Mouse (Mus musculus) liver, adult (tissue): ENCODE results near the gene Rab31.

Experiments used
- GATA4 ChIP-seq: IDR thresholded peaks from 2 replicates; pipeline ENCODE4 v1.6.1; 2014; ENCODE audit warnings: mild to moderate bottlenecking, low read length; ENCODE audit not compliant: insufficient replicate concordance

The Rab31 gene

GRCm38 (mm10) chr17:65675985-65676384 is 96.6 kb downstream of the Rab31 start:
- no peak for TF ChIP-seq GATA4

- TF ChIP-seq GATA4: no peak
Measured at GRCm38 (mm10) chr17:65674710-65675171, 97.8 kb downstream of the Rab31 start.

GRCm38 (mm10) chr17:65672926-65673325 is 99.6 kb downstream of the Rab31 start:
- no peak for TF ChIP-seq GATA4

GRCm38 (mm10) chr17:65669061-65669460 is 103.5 kb downstream of the Rab31 start:
- TF ChIP-seq GATA4: no peak

GRCm38 (mm10) chr17:65667792-65668191 is 104.8 kb downstream of the Rab31 start:
- no peak for TF ChIP-seq GATA4

- TF ChIP-seq GATA4: peak; percentile 43; the same call in 1 of the 2 replicates
Measured at GRCm38 (mm10) chr17:65666388-65667161, 106.0 kb downstream of the Rab31 start.

- TF ChIP-seq GATA4: no peak
Measured at GRCm38 (mm10) chr17:65665786-65666387, 106.7 kb downstream of the Rab31 start.

GRCm38 (mm10) chr17:65663329-65664078 is 109.0 kb downstream of the Rab31 start:
- TF ChIP-seq GATA4: no peak

GRCm38 (mm10) chr17:65662662-65663061 is 109.9 kb downstream of the Rab31 start:
- TF ChIP-seq GATA4: no peak

GRCm38 (mm10) chr17:65658416-65658815 is 114.1 kb downstream of the Rab31 start:
- TF ChIP-seq GATA4: no peak

GRCm38 (mm10) chr17:65657958-65658357 is 114.6 kb downstream of the Rab31 start:
- TF ChIP-seq GATA4: no peak

- no peak for TF ChIP-seq GATA4
Measured at GRCm38 (mm10) chr17:65656731-65657130, 115.8 kb downstream of the Rab31 start.

- TF ChIP-seq GATA4: no peak
Measured at GRCm38 (mm10) chr17:65656076-65656475, 116.5 kb downstream of the Rab31 start.

GRCm38 (mm10) chr17:65655608-65656007 is 116.9 kb downstream of the Rab31 start:
- no peak for TF ChIP-seq GATA4

- no peak for TF ChIP-seq GATA4
Measured at GRCm38 (mm10) chr17:65650598-65650997, 122.0 kb downstream of the Rab31 start.

- TF ChIP-seq GATA4: no peak
Measured at GRCm38 (mm10) chr17:65649175-65649493, 123.4 kb downstream of the Rab31 start.
